Mouse (Mus musculus) cerebellum, adult 2 months (tissue): ENCODE data around the gene Adgrv1.

Experiments used
- CTCF ChIP-seq: fragments of 200-500 bp; IDR thresholded peaks from 2 replicates; pipeline ENCODE4 v1.5.1; 2011; ENCODE audit warnings: low read depth, mild to moderate bottlenecking, control low read depth, low read length, moderate library complexity, borderline replicate concordance; ENCODE audit not compliant: insufficient read depth
- POLR2A ChIP-seq: fragments of 200-500 bp; IDR thresholded peaks from 2 replicates; pipeline ENCODE4 v1.6.1; 2011; ENCODE audit warnings: low read length, control low read depth, borderline replicate concordance; ENCODE audit not compliant: insufficient read depth

DNA sequence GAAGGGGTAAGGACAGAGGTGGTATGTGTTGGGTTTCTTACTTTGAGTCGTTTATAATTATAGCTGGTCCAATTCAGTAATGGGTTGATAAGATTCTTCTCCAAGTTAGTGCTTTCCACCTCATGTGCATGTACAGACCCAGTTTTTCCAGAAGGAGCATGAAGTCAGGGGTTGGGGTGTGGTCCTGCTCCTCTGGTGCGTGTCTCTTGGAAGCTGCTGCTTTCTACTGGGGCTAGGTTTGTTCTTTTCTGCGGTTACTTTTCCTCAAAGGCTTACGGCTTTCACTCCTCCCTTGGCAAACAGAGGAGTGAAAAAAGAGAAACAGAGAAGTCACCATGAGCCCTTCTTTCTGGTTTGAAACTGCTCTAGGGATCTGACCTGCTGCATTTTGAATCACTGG is 522.5 kb downstream of the Adgrv1 start:
- TF ChIP-seq CTCF, result no peak
- no peak for TF ChIP-seq POLR2A
